Mouse (Mus musculus) lung, postnatal 0 days (tissue): ENCODE results near the gene Setd4. TPM values are rescaled to one million over a fixed set of nuclear protein-coding genes. Genes with fewer than 3 reads are reported as not detected.

ENCODE experiments used
- ATAC-seq: fragments of 200-750 bp; cut with Nextera tagmentation; 2 replicates; pipeline ENCODE4 v1.8.0; 2017; ENCODE audit warnings: moderate library complexity
- DNase-seq: peaks from one replicate; pipeline ENCODE4 v3.0.0-alpha.2; 2016; ENCODE audit warnings: low spot score
- H3K27ac ChIP-seq: fragments of 300-500 bp; sonication (generic); 2 replicates; pipeline ENCODE4 v1.5.1; 2014; ENCODE audit warnings: antibody characterized with exemption, mild to moderate bottlenecking, low read length, mixed read lengths
- H3K27me3 ChIP-seq: fragments of 300-500 bp; sonication (generic); replicated peaks from 2 replicates; pipeline ENCODE4 v1.6.1; 2014; ENCODE audit warnings: low read length, mixed read lengths; ENCODE audit not compliant: insufficient read depth
- H3K36me3 ChIP-seq: fragments of 300-500 bp; sonication (generic); 2 replicates; pipeline ENCODE4 v1.6.1; 2014; ENCODE audit warnings: low read length, mixed read lengths; ENCODE audit not compliant: insufficient read depth
- H3K4me1 ChIP-seq: fragments of 300-500 bp; sonication (generic); 2 replicates; pipeline ENCODE4 v1.6.1; 2014; ENCODE audit warnings: antibody characterized with exemption, low read depth, low read length, mixed read lengths; ENCODE audit not compliant: insufficient read depth
- H3K4me2 ChIP-seq: fragments of 300-500 bp; sonication (generic); replicated peaks from 2 replicates; pipeline ENCODE4 v1.6.1; 2014; ENCODE audit warnings: low read depth, mild to moderate bottlenecking, low read length, moderate library complexity, mixed read lengths
- H3K4me3 ChIP-seq: fragments of 300-500 bp; sonication (generic); 2 replicates; pipeline ENCODE4 v1.5.1; 2014; ENCODE audit warnings: low read depth, low read length
- H3K9ac ChIP-seq: fragments of 300-500 bp; sonication (generic); replicated peaks from 2 replicates; pipeline ENCODE4 v1.6.1; 2014; ENCODE audit warnings: low read depth, mild to moderate bottlenecking
- H3K9me3 ChIP-seq: fragments of 300-500 bp; sonication (generic); 2 replicates; pipeline ENCODE4 v1.6.1; 2016; ENCODE audit warnings: low read length, mixed read lengths
- CTCF ChIP-seq: IDR thresholded peaks from 2 replicates; pipeline ENCODE4 v1.5.1; 2016; ENCODE audit warnings: antibody characterized with exemption, mild to moderate bottlenecking
- EP300 ChIP-seq: IDR thresholded peaks from 2 replicates; pipeline ENCODE4 v1.6.1; 2016; ENCODE audit warnings: antibody characterized with exemption, mild to moderate bottlenecking, control low read depth
- WGBS: fragments of 180-500 bp; shearing (Covaris S2); extraction: QIAGEN DNeasy Blood & Tissue Kit; methylation state at CpG from one replicate; pipeline ENCODE4 v1.1.7; 2014; 5-methylcytosine and 5-hydroxymethylcytosine counted together
- polyA plus RNA-seq: library from polyadenylated mRNA; unstranded; fragments of >200 nt; fragmentation: Nextera tagmentation; extraction: Ambion mirVana; gene quantifications from 2 replicates; pipeline ENCODE4 v1.2.1, GENCODE M21; 2015

The Setd4 gene
- polyA plus RNA-seq, 1 experiment from 2014 or later, result 5.6 TPM

DNA sequence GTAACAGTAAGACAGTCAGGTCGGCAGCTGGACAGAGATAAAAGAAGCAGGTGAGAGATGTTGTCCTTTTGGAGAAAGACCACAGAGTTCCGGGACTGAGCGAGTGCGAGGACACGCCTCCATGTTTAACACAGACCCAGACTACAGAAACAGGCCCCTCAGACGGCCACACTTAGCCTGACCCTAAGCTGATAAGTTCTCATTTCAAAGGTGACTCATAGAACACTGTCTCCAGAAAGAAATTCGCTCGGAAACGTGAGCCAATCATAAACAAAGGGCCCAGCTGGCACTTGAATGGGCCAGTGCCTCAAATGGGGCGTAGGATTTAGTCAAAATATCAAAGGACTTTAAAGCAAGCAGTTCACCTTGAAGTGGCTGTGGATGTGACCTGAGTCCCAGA, 54.6 kb downstream of the Setd4 start:
- H3K4me1 ChIP-seq, result no peaks in the 10 kb centered on the region
- H3K4me3 ChIP-seq, result no peak overlapping the region
- H3K27ac ChIP-seq, result no peak overlapping the region
- 14% methylated on average over 10 of the region's 10 CpGs for WGBS
- TF ChIP-seq EP300 (no peak), CTCF (no peak)
- ATAC-seq, result peak; percentile 52
- no peak overlapping the region for H3K9ac ChIP-seq
- H3K36me3 ChIP-seq, result no peaks in the 10 kb centered on the region
- H3K9me3 ChIP-seq, result no peaks in the 10 kb centered on the region
- DNase-seq, result peak; percentile 33
- no peaks in the 10 kb centered on the region for H3K27me3 ChIP-seq
- H3K4me2 ChIP-seq, result no peak overlapping the region

DNA sequence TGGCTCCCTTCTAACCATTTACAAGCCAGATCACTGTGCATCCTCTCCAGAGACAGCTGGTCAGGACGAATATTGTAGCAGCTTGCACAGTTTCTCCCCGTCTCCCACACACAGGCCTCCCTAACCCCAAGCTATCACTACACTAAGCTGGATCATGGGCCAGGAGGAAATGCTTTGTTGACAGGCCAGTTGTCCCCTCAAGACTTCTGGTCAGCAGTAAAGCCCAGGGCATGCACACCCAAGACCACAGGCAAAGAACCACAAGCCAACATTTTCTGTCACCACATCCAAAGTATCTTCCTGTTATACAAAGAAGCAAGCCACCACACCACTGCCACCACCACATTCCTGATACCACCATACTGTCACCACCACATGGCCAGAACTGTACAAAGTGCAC, 55.8 kb downstream of the Setd4 start:
- no peak for ATAC-seq
- no peaks in the 10 kb centered on the region for H3K36me3 ChIP-seq

GRCm38 (mm10) chr16:93547122-93547521, 56.7 kb downstream of the Setd4 start:
- no peak for TF ChIP-seq CTCF
- no peak for TF ChIP-seq EP300
- Histone ChIP-seq H3K4me1 (no peaks in the 10 kb centered on the region), H3K9me3 (no peaks in the 10 kb centered on the region), H3K27me3 (no peaks in the 10 kb centered on the region), H3K4me3 (no peak overlapping the region), H3K27ac (no peak overlapping the region), H3K36me3 (no peaks in the 10 kb centered on the region), H3K4me2 (no peak overlapping the region), H3K9ac (no peak overlapping the region)
- 49% methylated on average over 3 of the region's 3 CpGs for WGBS
- no peak for ATAC-seq
- DNase-seq, result no peak

More for the DNA sequence above, 55.8 kb downstream of the Setd4 start:
- Histone ChIP-seq H3K27ac (no peak overlapping the region), H3K4me3 (no peak overlapping the region), H3K4me2 (no peak overlapping the region), H3K4me1 (no peaks in the 10 kb centered on the region), H3K9ac (no peak overlapping the region), H3K27me3 (no peaks in the 10 kb centered on the region), H3K9me3 (no peaks in the 10 kb centered on the region)
- WGBS, result 75% methylated on average over 2 of the region's 2 CpGs
- no peak for DNase-seq
- TF ChIP-seq EP300, result no peak
- no peak for TF ChIP-seq CTCF

DNA sequence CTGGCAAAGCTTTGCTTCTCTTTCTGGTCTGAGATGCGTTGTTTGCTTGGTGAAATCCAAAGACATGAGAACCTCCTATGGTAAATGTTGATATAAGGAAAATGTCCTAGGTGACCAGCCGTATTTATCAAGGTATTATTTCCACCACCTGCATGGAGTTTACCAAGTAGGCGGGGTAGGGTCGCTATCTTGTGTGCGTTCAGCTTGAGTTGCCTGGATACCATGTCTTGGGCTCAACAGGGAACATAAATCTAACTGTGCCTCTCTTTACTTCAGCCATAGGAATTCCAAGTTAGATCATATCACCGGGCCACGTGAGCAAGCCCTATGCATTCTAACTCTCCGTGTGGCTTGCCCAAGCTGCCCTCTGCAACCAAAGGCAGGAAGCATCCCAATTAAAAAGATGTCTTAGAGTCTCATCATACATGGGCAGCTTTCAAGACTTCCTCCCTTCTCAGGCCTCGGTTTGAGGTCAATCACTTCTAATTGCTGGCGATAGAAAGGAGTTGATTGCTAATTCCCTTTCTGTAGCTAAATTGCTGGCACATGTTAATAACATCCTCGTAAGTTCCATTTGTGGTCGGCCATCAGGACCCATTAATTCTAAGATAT, 57.4 kb downstream of the Setd4 start:
- H3K36me3 ChIP-seq, result no peaks in the 10 kb centered on the region
- ATAC-seq (no peak), DNase-seq (peak; percentile 24)
- no peak overlapping the region for H3K9ac ChIP-seq
- no peak overlapping the region for H3K27ac ChIP-seq
- H3K4me2 ChIP-seq, result no peak overlapping the region
- no peak overlapping the region for H3K4me3 ChIP-seq
- no peaks in the 10 kb centered on the region for H3K4me1 ChIP-seq
- TF ChIP-seq EP300, result no peak
- no peak for TF ChIP-seq CTCF
- WGBS, result 56% methylated on average over 12 of the region's 12 CpGs
- no peaks in the 10 kb centered on the region for H3K9me3 ChIP-seq
- no peaks in the 10 kb centered on the region for H3K27me3 ChIP-seq

DNA sequence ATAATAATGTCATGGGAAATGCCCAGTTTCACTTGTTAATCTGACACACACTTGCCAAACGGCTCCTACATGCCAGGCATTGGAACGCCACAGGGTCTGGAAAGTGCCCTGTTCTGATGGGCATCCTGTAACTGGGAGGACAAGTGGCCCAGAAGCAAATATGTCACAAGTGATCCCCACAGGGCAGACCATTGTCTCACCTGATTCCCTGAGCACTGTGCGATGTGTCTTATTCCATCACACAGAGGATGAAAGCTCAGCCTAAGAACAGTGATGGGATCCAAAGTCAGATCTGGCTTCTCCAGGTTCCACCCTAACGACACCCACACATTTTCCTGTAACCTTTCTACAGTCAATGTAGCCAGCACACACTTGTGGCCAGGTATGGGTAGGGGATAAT, 58.9 kb downstream of the Setd4 start:
- H3K4me1 ChIP-seq, result no peaks in the 10 kb centered on the region
- no peaks in the 10 kb centered on the region for H3K9me3 ChIP-seq
- no peak for ATAC-seq
- no peak overlapping the region for H3K27ac ChIP-seq
- WGBS, result 83% methylated on average over 4 of the region's 4 CpGs
- TF ChIP-seq EP300 (no peak), CTCF (no peak)
- H3K9ac ChIP-seq, result no peak overlapping the region
- no peaks in the 10 kb centered on the region for H3K27me3 ChIP-seq
- H3K4me3 ChIP-seq, result no peak overlapping the region
- no peak overlapping the region for H3K4me2 ChIP-seq
- H3K36me3 ChIP-seq, result no peaks in the 10 kb centered on the region
- no peak for DNase-seq

DNA sequence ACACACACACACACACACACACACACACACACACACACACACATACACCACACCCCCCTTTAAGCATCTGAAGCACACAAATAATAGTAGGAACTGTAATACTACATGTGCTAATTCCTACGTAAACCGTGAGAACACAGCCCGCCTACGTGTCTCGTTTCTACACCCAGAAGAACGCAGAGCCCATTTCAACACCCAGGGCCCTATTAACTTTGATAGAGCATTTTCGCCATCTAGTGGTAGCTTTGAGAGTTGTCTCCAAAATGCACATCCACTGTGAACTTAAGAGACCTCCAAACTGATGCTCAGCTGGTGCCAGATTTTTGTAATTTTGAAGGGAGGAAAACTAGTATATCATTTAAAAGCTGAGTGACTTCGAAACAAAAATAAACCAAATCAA, 60.2 kb downstream of the Setd4 start:
- DNase-seq (peak; percentile 93), ATAC-seq (peak; percentile 81)
- Histone ChIP-seq H3K9ac (no peak overlapping the region), H3K27me3 (no peaks in the 10 kb centered on the region), H3K36me3 (no peaks in the 10 kb centered on the region), H3K27ac (no peak overlapping the region), H3K4me1 (no peaks in the 10 kb centered on the region), H3K9me3 (no peaks in the 10 kb centered on the region), H3K4me2 (no peak overlapping the region), H3K4me3 (no peak overlapping the region)
- WGBS, result under 1% methylated on average over 8 of the region's 8 CpGs
- peak; percentile 52; the same call in 1 of the 2 replicates for TF ChIP-seq EP300
- peak; percentile 83 for TF ChIP-seq CTCF

DNA sequence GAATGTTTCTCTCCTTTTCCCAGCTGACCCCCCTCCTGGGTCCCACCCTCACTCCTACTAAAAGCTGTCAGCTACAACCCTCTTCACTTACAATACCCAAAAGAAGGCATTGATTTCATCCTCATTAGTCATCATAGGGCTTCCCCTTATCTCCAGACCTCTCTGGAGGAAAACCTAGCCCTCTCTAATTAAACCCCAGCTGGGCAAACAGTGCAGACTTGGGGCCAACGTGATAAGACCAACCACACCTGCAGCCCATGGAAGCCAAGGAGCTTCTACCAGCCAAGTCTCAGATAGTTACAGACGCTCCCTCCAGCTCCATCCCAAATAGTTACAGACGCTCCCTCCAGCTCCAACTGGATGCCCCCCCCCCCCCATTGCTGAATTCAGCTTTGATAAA, 64.0 kb downstream of the Setd4 start:
- no peaks in the 10 kb centered on the region for H3K36me3 ChIP-seq
- H3K9ac ChIP-seq, result no peak overlapping the region
- no peak overlapping the region for H3K4me2 ChIP-seq
- 36% methylated on average over 3 of the region's 3 CpGs for WGBS
- no peak for TF ChIP-seq EP300
- TF ChIP-seq CTCF, result no peak
- H3K9me3 ChIP-seq, result no peaks in the 10 kb centered on the region
- no peak overlapping the region for H3K27ac ChIP-seq
- H3K4me3 ChIP-seq, result no peak overlapping the region
- DNase-seq (no peak), ATAC-seq (no peak)
- no peaks in the 10 kb centered on the region for H3K27me3 ChIP-seq
- H3K4me1 ChIP-seq, result no peaks in the 10 kb centered on the region
